ENCODE assay signal across 10 mouse cellular contexts in genomic region chr6:119328521-119329115, GRCm38 (mm10). TPM values are rescaled to one million over a fixed set of nuclear protein-coding genes. Genes with fewer than 3 reads are reported as not detected.
DNase-seq lines count a peak whose midpoint lies in the region; ATAC-seq and TF ChIP-seq lines count a peak whose summit lies in the region.
"Had no signal": no experiment of that assay in that cellular context is flagged by ENCODE, and none has a peak within 500 bp of the region (broad histone marks: within the 10 kb centered on the region; RNA-seq: fewer than 3 reads in every experiment).

No protein-coding gene starts in this region.

- no peaks in the 10 kb centered on the region for H3K36me3 ChIP-seq in forebrain, embryonic 11.5 days (ENCODE audit: control insufficient read depth, insufficient read depth, low read length)
- H3K36me3 ChIP-seq in forebrain, embryonic 10.5 days (replicated peaks): no peaks in the 10 kb centered on the region
- H3K36me3 ChIP-seq in lung, embryonic 15.5 days: no peaks in the 10 kb centered on the region
- H3K36me3 ChIP-seq: embryonic facial prominence, embryonic 15.5 days had no signal

- no peak for DNase-seq in forebrain, embryonic 11.5 days (ENCODE audit: low spot score)
- DNase-seq in forebrain, embryonic 10.5 days (ENCODE audit: extremely low spot score, low spot score): no peak
- DNase-seq in lung, adult 2 months: no peak
- no peak for DNase-seq in lung, postnatal 25 days (ENCODE audit: low spot score)
- peak; percentile 77 to 79 for DNase-seq in right cerebral cortex, postnatal 10 days (ENCODE audit: low spot score in 2 of 2)
- DNase-seq in thymus, adult 18-20 months: no peak
- no peak for DNase-seq in ovary, postnatal 36 days (ENCODE audit: low spot score)

- H3K4me2 ChIP-seq in forebrain, embryonic 11.5 days (ENCODE audit: low read depth, low read length, severe bottlenecking): no peak overlapping the region
- peak overlapping the region; percentile 27; the same call in 1 of the 2 replicates for H3K4me2 ChIP-seq in lung, embryonic 15.5 days
- H3K4me2 ChIP-seq: embryonic facial prominence, embryonic 15.5 days had no signal

- 15% methylated on average over 11 of the region's 11 CpGs for WGBS in forebrain, embryonic 11.5 days
- 12% methylated on average over 10 of the region's 11 CpGs for WGBS in forebrain, embryonic 10.5 days
- 12% methylated on average over 11 of the region's 11 CpGs for WGBS in lung, adult 2 months
- WGBS in lung, embryonic 15.5 days: 6% methylated on average over 11 of the region's 11 CpGs

- no peaks in the 10 kb centered on the region for H3K9me3 ChIP-seq in forebrain, embryonic 11.5 days (ENCODE audit: control insufficient read depth, low read length)
- no peaks in the 10 kb centered on the region for H3K9me3 ChIP-seq in forebrain, embryonic 10.5 days
- no peaks in the 10 kb centered on the region for H3K9me3 ChIP-seq in lung, embryonic 15.5 days
- H3K9me3 ChIP-seq: embryonic facial prominence, embryonic 15.5 days had no signal

- no peak overlapping the region for H3K9ac ChIP-seq in forebrain, embryonic 11.5 days (ENCODE audit: low read length)
- H3K9ac ChIP-seq in lung, embryonic 15.5 days: no peak overlapping the region
- H3K9ac ChIP-seq: embryonic facial prominence, embryonic 15.5 days had no signal

- no peak overlapping the region for H3K27ac ChIP-seq in forebrain, embryonic 11.5 days (ENCODE audit: low read depth, low read length)
- H3K27ac ChIP-seq in forebrain, embryonic 10.5 days: no peak overlapping the region
- no peak overlapping the region for H3K27ac ChIP-seq in lung, embryonic 15.5 days
- H3K27ac ChIP-seq: embryonic facial prominence, embryonic 15.5 days had no signal

- peak; percentile 3; the same call in 1 of the 2 replicates for ATAC-seq in forebrain, embryonic 11.5 days (replicated peaks; ENCODE audit: low FRiP score)
- no peak for ATAC-seq in lung, embryonic 15.5 days (ENCODE audit: borderline replicate concordance, extremely low read depth, low FRiP score, low TSS enrichment)

- H3K27me3 ChIP-seq in forebrain, embryonic 11.5 days (ENCODE audit: control insufficient read depth, insufficient read depth, low read length): peaks cover 30% of the 10 kb centered on the region
- H3K27me3 ChIP-seq in forebrain, embryonic 10.5 days (ENCODE audit: poor library complexity, severe bottlenecking): peaks cover 92% of the 10 kb centered on the region
- H3K27me3 ChIP-seq in lung, embryonic 15.5 days: peaks cover 56% of the 10 kb centered on the region

- peaks cover 11% of the 10 kb centered on the region for H3K4me1 ChIP-seq in forebrain, embryonic 11.5 days (replicated peaks; ENCODE audit: control insufficient read depth, insufficient read depth, low read length)
- H3K4me1 ChIP-seq in forebrain, embryonic 10.5 days: peaks cover 49% of the 10 kb centered on the region
- peaks cover 9% of the 10 kb centered on the region; the same call in 1 of the 2 replicates for H3K4me1 ChIP-seq in lung, adult 2 months (ENCODE audit: control insufficient read depth, insufficient read depth, low read length)
- H3K4me1 ChIP-seq in lung, embryonic 15.5 days: peaks cover 37% of the 10 kb centered on the region

- no peak for TF ChIP-seq POLR2A in lung, adult 2 months (IDR thresholded peaks at IDR 0.05; ENCODE audit: borderline replicate concordance, extremely low read depth, low read depth, low read length)

- H3K4me3 ChIP-seq in forebrain, embryonic 11.5 days (ENCODE audit: low read depth, low read length): no peak overlapping the region
- H3K4me3 ChIP-seq in forebrain, embryonic 10.5 days: no peak overlapping the region
- H3K4me3 ChIP-seq in lung, adult 2 months (replicated peaks; ENCODE audit: extremely low read depth, low read depth, low read length): peak overlapping the region; percentile 26
- no peak overlapping the region for H3K4me3 ChIP-seq in lung, embryonic 15.5 days
- H3K4me3 ChIP-seq: embryonic facial prominence, embryonic 15.5 days had no signal

- TF ChIP-seq CTCF in lung, adult 2 months (IDR thresholded peaks at IDR 0.05; ENCODE audit: insufficient read depth, low read length): no peak

RNA-seq across cellular contexts. Expression of gene Lrtm2, which starts 1.9 kb away (rescaled TPM):
- polyA plus RNA-seq in forebrain, embryonic 11.5 days (2014; fragmentation: Nextera tagmentation; extraction: Ambion mirVana): 0.16 and 0.67 TPM in 2 replicates
- polyA plus RNA-seq in forebrain, embryonic 10.5 days (2016; fragmentation: Nextera tagmentation; extraction: Ambion mirVana): 0.16 and 0.19 TPM in 2 replicates
- polyA plus RNA-seq in lung, adult 2 months (2012; rRNA removed): 10.1 and 11.5 TPM in 2 replicates
- 0.04 and 0.11 TPM in 2 replicates for polyA plus RNA-seq in lung, embryonic 15.5 days (2015; fragmentation: Nextera tagmentation; extraction: Ambion mirVana)
- polyA plus RNA-seq: C2C12 had no signal

Comparison
In these comparisons a context has a peak if more than half of its experiments do, and no peak if none do; other contexts are left out.
1. DNase-seq: peak in right cerebral cortex, postnatal 10 days (2 of 2); none in forebrain, embryonic 11.5 days (single experiment), forebrain, embryonic 10.5 days (single experiment), lung, adult 2 months (single experiment), lung, postnatal 25 days (single experiment), thymus, adult 18-20 months (0 of 2) and ovary, postnatal 36 days (single experiment).